Mouse (Mus musculus) erythroid progenitor cell, adult 5-6 weeks (primary cell): ENCODE results near the gene Gm4952. TPM values are rescaled to one million over a fixed set of nuclear protein-coding genes. Genes with fewer than 3 reads are reported as not detected.
A peak's percentile ranks its signal among the peaks of the same experiment; 100 is the strongest.

Source experiments
- ATAC-seq: replicated peaks from 2 replicates; pipeline ENCODE4 v1.8.0; 2016; ENCODE audit warnings: moderate number of reproducible peaks, mild to moderate bottlenecking, moderate TSS enrichment, inconsistent platforms; ENCODE audit not compliant: poor library complexity, low FRiP score, severe bottlenecking
- total RNA-seq, 2 experiments: library from RNA; stranded (forward) in 1 of 2; stranded (reverse) in 1 of 2; fragments of 150-400 nt in 1 of 2; fragments of 186-747, 209-891 nt in 1 of 2; gene quantifications; 2 replicates each; pipeline versions ENCODE4 v1.2.3 to v1.2.4; 2015 to 2017; ENCODE audit warnings: low replicate concordance in 2 of 2

Gene Gm4952
- total RNA-seq (2015; ENCODE audit: low replicate concordance) (not detected in 2 replicates), total RNA-seq (2017; ENCODE audit: low replicate concordance) (not detected in 2 replicates)

DNA sequence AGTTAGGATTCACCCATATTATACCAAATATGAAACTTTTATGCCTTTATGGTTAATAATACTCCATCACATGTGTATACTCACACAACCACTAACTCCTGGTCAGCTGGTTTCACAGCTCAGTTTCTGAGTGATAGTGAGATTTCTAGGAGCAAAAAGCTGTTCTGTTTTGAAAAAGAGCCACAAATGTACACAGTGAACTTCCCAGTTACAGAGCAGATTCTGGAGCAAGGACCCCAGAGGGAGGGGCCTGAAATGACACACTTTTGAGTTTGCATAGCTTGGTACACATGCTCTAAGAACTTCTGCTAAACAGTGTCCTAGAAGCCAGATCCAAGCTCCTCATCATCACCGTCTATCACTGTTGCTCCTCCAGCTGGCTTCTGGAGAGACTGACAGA lies at the start of gene Gm4952:
Gm4952 (plus strand) TSS at position 301 of the 400 bp plus-strand sequence.
- no peak for ATAC-seq

DNA sequence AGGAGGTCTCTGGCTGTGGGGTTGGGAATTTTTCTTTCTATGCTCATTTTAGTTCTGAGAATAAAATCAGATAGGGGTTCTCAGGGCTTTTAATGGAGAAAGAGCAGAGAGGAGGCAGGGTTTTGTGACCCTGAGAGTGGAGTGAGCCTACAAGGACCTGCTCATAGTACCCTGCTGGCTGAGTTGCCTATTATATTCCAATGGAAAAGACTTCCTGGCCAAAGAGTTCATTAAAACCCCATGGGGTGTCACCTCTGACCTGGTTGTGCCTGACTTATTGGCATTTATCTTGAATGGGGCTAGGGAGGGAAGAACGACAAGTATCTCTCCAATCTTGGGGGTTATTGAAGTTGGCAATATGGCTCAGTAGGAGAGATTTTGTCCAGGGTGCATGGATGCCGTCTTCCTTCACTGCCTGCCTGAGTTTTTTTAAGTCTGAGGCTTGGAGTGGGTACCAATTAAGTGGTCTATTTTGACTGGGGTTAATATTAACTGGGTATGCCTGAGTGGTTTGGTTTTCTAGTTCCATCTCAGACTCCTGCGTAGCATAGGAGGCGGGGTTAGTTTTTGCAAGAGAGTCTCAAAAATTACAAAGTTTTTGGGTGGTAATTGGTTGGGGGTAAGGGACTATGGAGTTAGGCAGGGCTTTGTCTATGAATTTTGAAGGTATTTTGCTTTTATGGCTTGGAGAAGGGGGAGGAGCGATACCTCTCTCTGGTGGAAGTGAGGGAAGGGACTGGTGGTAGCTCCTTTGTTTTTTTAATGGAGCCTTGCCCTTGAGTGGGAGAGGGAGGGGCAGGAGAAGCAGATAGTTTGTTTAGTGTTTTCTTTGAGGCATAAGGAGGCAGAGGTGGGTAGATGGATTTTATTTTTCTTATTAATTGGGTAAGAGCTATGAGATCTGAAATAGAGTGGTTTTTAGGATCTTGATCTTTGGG lies 49.5 kb upstream of the Gm4952 start:
- no peak for ATAC-seq

DNA sequence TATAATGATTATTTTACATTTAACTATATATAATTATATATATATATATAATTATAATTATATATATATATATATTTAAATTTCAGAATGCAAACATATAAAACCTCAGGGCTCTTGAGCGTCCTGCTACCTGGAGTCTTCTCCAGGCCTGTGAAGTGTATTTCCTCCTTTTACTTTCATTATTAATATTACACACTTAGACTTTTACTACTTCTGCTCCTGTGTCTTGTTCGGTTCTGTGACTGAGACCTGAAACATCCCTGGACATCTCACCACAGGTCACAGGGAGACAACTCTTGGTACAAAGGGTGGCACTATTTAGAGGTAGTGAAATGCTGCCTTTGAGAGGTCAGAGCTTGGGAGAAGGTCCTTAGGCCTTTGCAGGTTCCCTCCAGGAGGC lies 43.5 kb upstream of the Gm4952 start:
- ATAC-seq: no peak

DNA sequence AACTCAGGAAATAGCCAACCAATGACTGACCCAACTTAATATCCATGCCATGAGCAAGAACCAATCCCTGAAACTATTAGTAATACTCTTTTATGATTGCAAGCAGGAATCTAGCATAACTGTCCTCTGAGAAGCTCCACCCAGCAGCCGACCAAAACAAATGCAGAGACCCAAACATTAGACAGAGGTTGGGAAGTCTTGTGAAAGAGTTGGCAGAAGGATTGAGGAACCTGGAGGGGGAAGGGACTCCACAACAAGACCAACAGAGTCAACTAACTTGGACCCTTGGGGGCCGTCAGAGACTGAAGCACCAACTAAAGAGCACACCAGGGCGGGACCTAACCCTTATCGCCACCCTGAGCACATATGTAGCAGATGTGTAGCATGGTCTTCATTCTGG lies 41.6 kb upstream of the Gm4952 start:
- ATAC-seq: no peak

DNA sequence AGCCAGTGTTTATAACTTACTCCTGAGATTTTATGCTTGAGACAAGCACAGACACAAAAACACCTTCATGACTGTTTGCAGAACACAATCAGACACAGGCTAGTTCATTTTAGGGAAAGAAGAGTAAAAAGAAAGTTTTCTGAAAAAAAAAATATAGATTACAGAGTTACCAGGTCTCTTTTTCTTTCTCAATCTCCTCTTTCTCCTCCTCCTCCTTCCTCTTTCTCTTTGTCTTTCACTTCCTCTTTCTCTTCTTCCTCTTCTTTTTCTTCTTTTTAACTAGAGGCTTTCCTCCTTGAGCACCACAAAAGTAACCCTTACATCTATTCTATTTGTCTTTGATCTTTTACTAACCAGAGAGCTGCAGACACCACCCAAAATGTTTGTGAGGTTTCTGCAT lies 35.6 kb upstream of the Gm4952 start:
- no peak for ATAC-seq

DNA sequence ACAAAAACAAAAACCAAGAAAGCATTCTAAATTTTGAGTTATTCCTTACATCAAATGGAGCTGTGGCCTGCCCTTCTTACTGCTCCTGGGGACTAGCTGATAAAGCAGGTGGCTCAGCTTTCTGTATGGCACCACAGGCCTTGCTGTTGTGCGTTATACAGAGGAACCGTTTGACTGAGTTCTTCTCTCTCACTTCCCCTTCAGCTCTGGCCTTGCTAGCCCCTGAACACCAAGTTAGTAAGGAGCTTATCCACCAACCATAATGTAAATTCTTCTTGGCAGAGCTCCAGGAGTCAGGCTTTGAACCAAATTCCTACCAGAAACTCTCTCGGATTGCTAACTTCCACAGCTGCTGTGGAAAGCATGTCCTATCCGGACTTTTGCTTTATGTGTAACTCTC lies 32.8 kb upstream of the Gm4952 start:
- no peak for ATAC-seq

DNA sequence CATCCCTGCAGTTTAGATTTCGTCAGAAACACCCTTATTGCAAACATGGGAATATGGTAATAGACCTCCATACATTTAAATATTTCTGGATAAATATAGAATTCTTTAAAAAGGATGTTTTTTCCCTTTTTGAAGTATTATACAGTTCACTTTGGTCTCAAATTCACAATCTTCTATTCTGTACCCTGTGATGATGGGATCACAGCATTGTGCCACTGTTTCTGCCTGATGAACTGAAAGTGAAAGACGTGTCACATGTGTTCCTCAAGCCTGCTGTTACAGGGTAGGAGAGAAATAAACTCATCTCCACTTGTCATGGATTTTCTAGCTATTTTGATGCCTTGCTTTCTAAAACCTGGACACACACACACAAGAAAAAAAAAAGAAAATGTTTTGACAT lies 28.9 kb upstream of the Gm4952 start:
- ATAC-seq: no peak

DNA sequence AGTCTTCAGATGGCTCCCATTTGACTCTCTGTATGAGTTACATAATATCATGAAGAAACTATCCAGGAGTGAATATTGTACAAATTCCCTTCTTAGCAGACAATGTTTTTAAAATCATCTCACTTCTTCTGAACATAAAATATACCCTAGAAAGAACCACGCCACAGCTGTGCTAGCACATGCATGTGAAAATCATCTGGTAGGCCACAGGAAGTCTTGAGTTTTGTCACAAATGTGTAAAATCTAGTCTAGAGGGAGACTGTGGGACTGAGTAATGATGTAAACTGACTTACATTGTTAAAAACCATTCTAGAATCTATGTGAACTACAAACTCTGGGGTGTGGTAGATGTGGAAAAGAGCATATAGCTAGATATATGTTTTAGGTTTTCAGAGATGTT lies 28.1 kb upstream of the Gm4952 start:
- ATAC-seq: no peak

DNA sequence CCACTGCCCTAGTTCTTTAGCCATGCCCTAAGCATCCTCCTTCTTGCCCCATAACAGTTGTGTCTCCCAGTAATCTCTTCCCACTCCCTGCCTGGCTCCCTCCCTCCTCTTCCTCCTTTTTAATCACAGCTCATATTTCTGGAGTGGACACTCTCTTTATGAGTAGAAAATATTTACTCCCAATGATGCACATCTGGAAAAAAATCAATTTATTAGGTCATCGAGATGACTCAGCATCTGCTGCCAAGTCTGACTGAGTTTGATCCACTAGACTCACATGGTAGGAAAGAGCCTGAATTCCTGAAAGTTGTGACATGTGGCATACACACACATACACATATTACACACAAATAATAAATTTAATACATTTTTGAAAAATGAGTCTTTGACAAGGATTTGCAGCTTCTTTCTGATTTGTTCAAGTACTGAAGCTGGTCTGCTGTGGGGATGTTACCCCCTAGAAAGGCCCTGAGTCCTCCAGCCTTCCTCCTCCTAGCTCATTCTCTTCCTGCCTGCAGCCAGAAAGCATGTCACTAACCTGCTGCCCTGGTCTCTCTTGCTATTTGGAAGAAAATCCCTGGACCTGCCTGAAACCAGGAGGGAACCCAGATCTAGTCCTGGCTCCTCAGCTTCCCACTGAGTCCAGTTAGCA lies 27.0 kb upstream of the Gm4952 start:
- ATAC-seq: no peak; the same call in 1 of the 2 replicates

DNA sequence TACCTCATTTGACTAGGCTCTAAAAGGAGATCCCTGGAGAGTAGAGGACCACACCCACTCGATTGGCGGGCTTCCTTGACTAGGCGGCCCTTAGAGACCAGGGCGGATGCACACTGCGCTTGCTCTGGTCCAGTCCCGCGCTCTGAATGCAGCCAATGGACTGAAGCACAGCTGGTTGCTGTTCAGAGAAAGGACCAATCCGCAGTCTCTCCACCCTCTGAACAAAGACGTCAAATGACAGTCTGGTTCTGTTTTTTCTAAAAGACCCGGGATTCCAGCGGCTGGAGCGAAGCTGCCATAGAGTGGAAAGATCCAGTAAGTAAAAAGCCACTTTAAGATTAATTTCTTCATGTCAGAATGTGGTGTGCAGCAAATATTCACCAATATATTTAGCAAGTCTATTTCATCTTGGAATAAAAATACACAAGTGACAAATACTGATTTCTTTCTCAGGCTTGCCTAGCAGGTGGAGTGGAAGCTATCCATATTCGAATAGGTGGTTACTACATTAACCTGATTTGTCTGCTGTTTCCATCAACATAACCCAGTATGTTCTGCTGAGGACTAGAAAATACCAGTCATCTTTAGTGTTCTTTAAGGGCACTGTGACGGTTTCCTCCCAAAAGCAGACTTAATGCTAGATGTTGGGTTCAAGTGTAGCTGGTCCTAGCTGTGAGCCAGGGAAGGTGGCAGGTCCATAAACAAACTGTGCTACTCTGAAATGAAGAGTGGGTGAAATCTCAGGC lies 26.3 kb upstream of the Gm4952 start:
- peak; percentile 97 for ATAC-seq

DNA sequence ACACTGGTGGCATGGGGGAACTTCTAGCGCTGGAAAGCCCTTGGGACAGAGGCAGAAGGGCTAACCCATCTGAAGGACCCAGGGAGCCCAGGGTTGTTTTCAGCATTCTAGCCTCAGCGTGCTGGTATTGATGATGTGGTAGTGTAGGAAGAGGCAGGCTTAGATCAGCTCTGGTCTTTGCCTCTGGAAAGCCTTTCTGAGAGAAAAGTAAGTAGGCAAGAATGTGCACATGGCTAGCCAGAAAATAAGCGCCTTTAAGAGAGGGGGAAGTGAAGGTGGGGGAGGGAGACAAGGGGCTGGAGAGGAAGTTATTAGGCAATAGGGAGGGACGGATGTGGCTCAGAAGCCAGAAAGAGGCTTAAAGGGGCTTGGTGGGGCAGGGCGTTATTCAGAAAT lies 25.8 kb upstream of the Gm4952 start:
- ATAC-seq: peak; percentile 17; the same call in 1 of the 2 replicates

DNA sequence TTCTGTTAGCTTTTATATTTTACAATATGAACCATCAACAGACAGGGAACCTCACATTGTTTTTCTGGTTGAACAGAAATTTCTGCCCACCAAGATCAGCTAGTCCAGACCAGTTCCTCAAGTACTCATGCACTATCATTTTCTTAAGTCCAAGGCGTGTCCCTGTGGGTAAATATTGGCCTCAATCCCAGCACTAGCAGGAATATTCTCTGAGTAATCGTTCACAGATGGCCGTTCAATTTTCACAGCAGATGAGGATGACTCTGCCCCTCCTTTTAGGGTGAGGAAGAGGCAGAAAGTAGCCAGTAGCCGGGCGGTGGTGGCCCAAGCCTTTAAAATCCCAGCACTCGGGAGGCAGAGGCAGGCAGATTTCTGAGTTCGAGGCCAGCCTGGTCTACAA lies 24.7 kb upstream of the Gm4952 start:
- peak; percentile 46 for ATAC-seq

DNA sequence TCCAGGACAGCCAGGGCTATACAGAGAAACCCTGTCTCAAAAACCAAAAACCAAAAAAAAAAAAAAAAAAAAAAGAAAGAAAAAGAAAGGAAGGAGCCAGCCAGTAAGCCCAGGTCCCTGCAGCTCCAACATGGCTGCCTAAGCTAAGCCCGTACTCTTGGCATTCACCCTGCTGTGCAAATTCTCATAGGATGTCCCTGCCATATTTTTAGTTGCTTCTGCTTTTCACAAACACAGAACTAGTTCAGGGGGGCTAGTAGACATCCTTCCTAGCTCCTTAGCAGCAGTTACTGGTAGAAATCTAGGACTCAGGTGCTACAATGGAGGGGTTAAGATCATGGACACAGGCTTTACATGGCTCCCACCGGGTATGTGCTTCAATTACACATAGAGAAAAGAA lies 24.3 kb upstream of the Gm4952 start:
- ATAC-seq: no peak

DNA sequence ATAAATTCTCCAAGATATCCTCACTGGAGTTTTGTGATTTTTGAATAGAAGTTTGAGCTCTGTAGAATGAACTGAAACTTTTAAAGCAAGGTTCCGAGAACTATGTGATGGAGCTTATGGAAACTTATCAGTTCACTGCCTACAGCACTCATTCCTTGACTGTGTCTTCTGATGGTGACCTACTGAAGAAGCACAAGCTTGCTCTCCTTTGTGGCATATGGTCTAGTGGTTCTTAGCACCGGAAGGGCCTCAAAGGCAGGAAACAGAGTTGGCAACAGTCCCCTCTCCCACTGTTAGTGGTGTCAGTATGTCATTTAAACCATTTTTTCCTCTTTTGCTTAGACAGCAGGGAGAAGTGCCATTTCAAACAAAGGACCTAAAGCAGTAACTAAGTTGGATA lies 23.1 kb upstream of the Gm4952 start:
- ATAC-seq: no peak

DNA sequence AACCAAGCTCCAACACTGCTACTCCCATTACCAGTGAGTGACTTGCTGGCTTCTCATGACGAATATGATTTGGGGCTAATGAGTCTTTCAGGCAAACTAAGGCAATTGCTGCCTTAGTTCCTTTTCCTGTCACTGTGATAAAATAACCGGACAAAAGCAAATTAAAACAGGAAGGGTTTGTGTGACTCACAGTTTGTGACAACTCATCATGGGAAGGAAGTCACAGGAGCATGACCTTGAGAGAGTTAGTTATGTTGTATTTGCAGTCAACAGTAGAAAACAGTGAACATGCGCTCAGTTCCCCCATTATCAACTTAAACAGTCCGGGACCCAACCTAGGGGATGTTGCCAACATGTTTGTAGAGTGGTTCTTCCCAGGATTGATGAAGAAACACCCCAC lies 14.5 kb upstream of the Gm4952 start:
- ATAC-seq: no peak

DNA sequence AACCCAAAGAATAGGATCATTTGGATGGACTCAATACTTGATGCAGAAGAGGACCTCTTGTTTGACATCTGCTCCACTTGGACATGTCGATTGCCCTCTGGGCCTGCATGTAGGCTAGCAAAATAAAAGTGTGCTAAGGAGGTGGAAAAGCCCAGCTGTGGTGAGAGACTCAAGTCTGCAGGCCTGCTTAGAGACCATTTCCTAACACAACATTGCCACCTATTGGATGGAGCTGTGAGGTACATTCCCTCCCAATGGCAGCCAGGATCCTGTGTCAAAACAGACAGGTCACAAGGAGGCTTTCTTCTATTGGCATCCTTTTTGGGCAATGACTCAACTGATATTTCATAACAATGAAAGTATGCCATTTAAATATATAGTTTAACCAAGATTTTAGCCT lies 7.9 kb upstream of the Gm4952 start:
- peak; percentile 80 for ATAC-seq

DNA sequence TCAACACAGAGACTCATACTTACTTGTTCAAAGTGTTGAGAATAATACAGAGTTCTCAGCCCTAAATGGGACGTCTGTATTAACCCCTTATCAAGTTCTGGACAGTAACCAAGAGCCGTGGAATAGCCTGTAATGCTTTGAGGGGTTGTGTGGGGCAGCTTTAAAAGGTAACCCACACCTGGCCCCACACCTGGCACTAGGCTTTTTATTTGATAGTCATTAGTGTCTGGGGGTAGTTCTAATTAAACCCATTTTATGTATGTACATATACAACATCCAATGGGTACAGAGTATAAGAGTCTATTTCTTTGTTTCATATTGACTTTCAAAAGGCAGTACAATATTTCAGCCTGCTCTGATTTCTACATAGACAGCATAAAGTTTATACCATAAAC lies 4.6 kb upstream of the Gm4952 start:
- no peak for ATAC-seq

DNA sequence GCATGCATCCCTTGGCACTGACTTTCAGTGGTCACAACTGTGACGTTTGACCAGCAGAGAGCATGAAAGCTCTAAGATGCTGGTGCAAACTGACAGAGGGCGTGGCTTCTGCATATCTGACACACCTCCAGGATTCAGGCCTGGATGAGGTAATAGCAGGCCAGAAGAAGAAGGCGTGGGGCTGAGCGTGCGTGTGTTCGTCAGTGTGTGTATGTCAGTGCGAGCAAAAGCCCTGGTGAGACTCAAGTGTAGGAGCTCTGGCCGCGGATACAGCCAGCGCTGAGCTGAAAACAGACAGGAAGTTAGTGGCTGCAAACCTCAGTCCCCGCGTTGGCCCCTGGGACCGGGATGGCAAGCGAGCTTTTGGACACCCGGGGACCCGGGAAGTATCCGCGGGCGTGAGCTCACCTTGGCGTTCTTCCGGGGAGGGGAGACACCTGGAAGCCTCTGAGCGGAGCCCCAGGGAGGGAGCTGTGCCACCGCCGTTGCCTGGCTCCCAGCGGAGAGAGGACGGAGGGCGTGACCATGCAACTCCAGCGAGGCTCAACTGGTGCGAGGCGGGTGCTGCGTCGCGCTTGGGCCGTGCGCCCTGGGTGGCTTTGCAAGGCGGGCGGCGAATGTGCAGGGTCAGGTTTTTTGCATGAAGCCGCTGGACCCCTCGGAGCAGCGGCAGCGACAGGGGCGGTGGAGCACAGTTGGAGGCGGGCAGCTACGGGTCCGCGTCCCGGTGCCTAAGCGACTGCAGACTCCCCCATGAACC lies 4.1 kb upstream of the Gm4952 start:
- peak; percentile 75; the same call in 1 of the 2 replicates for ATAC-seq

DNA sequence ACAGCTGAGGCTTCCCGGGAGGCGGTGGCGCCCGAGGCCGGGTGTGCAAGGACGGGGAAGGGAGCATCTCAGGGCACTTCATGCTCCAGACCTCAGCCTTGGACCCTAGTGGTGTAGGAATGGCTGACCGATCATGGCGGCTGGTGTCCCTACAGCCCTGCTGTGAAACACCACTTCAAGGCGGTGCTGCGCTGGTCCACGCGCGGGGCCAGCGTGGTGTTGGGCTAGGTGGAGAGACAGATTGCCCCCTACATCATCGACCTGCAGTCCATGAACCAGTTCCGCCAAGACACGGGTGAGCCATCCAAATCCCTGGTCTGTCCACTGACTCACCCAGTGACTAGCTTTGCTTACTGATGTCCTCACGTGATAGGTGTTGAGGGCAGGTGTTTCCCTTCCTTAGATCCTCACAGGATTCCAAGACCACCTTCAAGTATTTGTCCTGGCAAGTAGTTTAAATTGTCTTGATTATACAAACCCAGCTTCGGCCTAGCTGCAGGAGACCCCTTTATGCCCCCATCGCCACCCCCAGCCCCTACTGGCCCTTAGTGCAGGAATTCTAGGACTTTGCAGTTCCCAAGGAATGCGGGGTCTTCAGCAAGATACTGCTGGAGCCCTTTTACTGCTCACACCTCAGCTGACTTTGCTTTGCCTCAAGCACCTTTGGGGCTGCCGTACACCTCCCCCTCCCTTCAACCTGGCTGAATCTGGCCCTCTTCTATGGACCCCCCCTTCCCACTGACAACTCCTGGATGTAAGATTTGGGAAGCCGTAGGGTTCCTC lies 3.3 kb upstream of the Gm4952 start:
- ATAC-seq: no peak
